Mouse (Mus musculus) MEL (cell line): ENCODE results near the gene Lrrc18. TPM values are rescaled to one million over a fixed set of nuclear protein-coding genes. Genes with fewer than 3 reads are reported as not detected.

Experiments used
- DNase-seq: peaks from one replicate; pipeline ENCODE4 v3.0.0; 2011; ENCODE audit warnings: low read depth, low spot score
- H3K27ac ChIP-seq: 2 replicates; pipeline ENCODE4 v1.5.1; 2012; ENCODE audit warnings: low read depth, mild to moderate bottlenecking, control low read depth, low read length, moderate library complexity; ENCODE audit not compliant: control insufficient read depth
- H3K27me3 ChIP-seq, 2 experiments: fragments of 150-350 bp in 1 of 2; sonication (generic) in 1 of 2; 2 replicates each; pipeline ENCODE4 v1.6.1; 2012; ENCODE audit warnings: low read length in 2 of 2, mild to moderate bottlenecking in 2 of 2, improper control_type of control experiment in 1 of 2, moderate library complexity in 1 of 2; ENCODE audit not compliant: insufficient read depth in 2 of 2, control insufficient read depth in 1 of 2
- H3K36me3 ChIP-seq, 2 experiments: 2 replicates each; pipeline ENCODE4 v1.6.1; 2012 to 2014; ENCODE audit warnings: low read length in 2 of 2, improper control_type of control experiment in 1 of 2, inconsistent platforms in 1 of 2, mild to moderate bottlenecking in 1 of 2; ENCODE audit not compliant: insufficient read depth in 2 of 2, control insufficient read depth in 1 of 2
- H3K4me1 ChIP-seq, 2 experiments: fragments of 150-350 bp in 1 of 2; sonication (generic) in 1 of 2; 2 replicates each; pipeline ENCODE4 v1.6.1; 2012; ENCODE audit warnings: low read length in 2 of 2, improper control_type of control experiment in 1 of 2, mild to moderate bottlenecking in 1 of 2; ENCODE audit not compliant: insufficient read depth in 2 of 2, control insufficient read depth in 1 of 2
- H3K4me3 ChIP-seq, 2 experiments: fragments of 150-350 bp in 1 of 2; sonication (generic) in 1 of 2; 2 replicates each; pipeline ENCODE4 v1.5.1; 2012; ENCODE audit warnings: low read depth in 2 of 2, low read length in 2 of 2, mild to moderate bottlenecking in 2 of 2, moderate library complexity in 2 of 2, control low read depth in 1 of 2, improper control_type of control experiment in 1 of 2; ENCODE audit not compliant: control insufficient read depth in 1 of 2, insufficient read depth in 1 of 2
- H3K79me2 ChIP-seq: 2 replicates; pipeline ENCODE4 v1.6.1; 2012; ENCODE audit warnings: mild to moderate bottlenecking, low read length, moderate library complexity; ENCODE audit not compliant: control insufficient read depth, poor library complexity, insufficient read depth
- H3K9ac ChIP-seq: 2 replicates; pipeline ENCODE4 v1.6.1; 2012; ENCODE audit warnings: low read depth, mild to moderate bottlenecking, control low read depth, low read length, moderate library complexity; ENCODE audit not compliant: control insufficient read depth, poor library complexity, severe bottlenecking
- H3K9me3 ChIP-seq: fragments of 150-350 bp; sonication (generic); replicated peaks from 2 replicates; pipeline ENCODE4 v1.6.1; 2012; ENCODE audit warnings: mild to moderate bottlenecking, low read length, improper control_type of control experiment, moderate library complexity; ENCODE audit not compliant: insufficient read depth
- BHLHE40 ChIP-seq: IDR thresholded peaks from 2 replicates; pipeline ENCODE4 v1.6.1; 2012; ENCODE audit warnings: low read depth, mild to moderate bottlenecking, inconsistent platforms, low read length, improper control_type of control experiment, borderline replicate concordance
- CHD1 ChIP-seq: IDR thresholded peaks from 2 replicates; pipeline ENCODE4 v1.6.1; 2012; ENCODE audit warnings: low read depth, mild to moderate bottlenecking, inconsistent platforms, low read length, improper control_type of control experiment
- CHD2 ChIP-seq: IDR thresholded peaks from 2 replicates; pipeline ENCODE4 v1.6.1; 2011; ENCODE audit warnings: low read length, improper control_type of control experiment
- CTCF ChIP-seq, 3 experiments: IDR thresholded peaks in 2 of 3; conservative IDR thresholded peaks in 1 of 3; 2 replicates each; pipeline ENCODE4 v1.5.1; 2011 to 2012; ENCODE audit warnings: low read length in 3 of 3, low read depth in 2 of 3, mild to moderate bottlenecking in 2 of 3, improper control_type of control experiment in 1 of 3, inconsistent platforms in 1 of 3, mixed read lengths in 1 of 3, moderate library complexity in 1 of 3; ENCODE audit not compliant: control insufficient read depth in 1 of 3, insufficient read depth in 1 of 3, poor library complexity in 1 of 3, severe bottlenecking in 1 of 3
- ELF1 ChIP-seq: IDR thresholded peaks from 2 replicates; pipeline ENCODE4 v1.6.1; 2014; ENCODE audit warnings: low read depth, mild to moderate bottlenecking, inconsistent platforms, low read length, improper control_type of control experiment, moderate library complexity
- GABPA ChIP-seq: IDR thresholded peaks from 2 replicates; pipeline ENCODE4 v1.6.1; 2012; ENCODE audit warnings: low read depth, mild to moderate bottlenecking, inconsistent platforms, low read length, improper control_type of control experiment, moderate library complexity
- HCFC1 ChIP-seq: IDR thresholded peaks from 2 replicates; pipeline ENCODE4 v1.6.1; 2012; ENCODE audit warnings: low read depth, mild to moderate bottlenecking, inconsistent platforms, low read length, improper control_type of control experiment, moderate library complexity
- KAT2A ChIP-seq: conservative IDR thresholded peaks from 2 replicates; pipeline ENCODE4 v1.6.1; 2012; ENCODE audit warnings: low read depth, low read length, improper control_type of control experiment, inconsistent platforms
- MAX ChIP-seq: IDR thresholded peaks from 2 replicates; pipeline ENCODE4 v1.6.1; 2011; ENCODE audit warnings: low read length, improper control_type of control experiment
- MAZ ChIP-seq: IDR thresholded peaks from 2 replicates; pipeline ENCODE4 v1.6.1; 2012; ENCODE audit warnings: low read depth, mild to moderate bottlenecking, inconsistent platforms, low read length, improper control_type of control experiment
- NRF1 ChIP-seq: IDR thresholded peaks from 2 replicates; pipeline ENCODE4 v1.6.1; 2014; ENCODE audit warnings: low read depth, mild to moderate bottlenecking, inconsistent platforms, low read length, improper control_type of control experiment, moderate library complexity; ENCODE audit not compliant: poor library complexity, insufficient read depth, severe bottlenecking
- POLR2AphosphoS5 ChIP-seq: IDR thresholded peaks from 2 replicates; pipeline ENCODE4 v1.6.1; 2012; ENCODE audit warnings: low read depth, borderline replicate concordance, mild to moderate bottlenecking, inconsistent platforms, low read length, moderate library complexity, mixed read lengths
- RAD21 ChIP-seq: IDR thresholded peaks from 2 replicates; pipeline ENCODE4 v1.6.1; 2011; ENCODE audit warnings: mild to moderate bottlenecking, low read depth, low read length, improper control_type of control experiment
- SIN3A ChIP-seq: IDR thresholded peaks from 2 replicates; pipeline ENCODE4 v1.6.1; 2012; ENCODE audit warnings: low read length, improper control_type of control experiment, inconsistent platforms
- SMC3 ChIP-seq: IDR thresholded peaks from 2 replicates; pipeline ENCODE4 v1.6.1; 2011; ENCODE audit warnings: low read depth, low read length, improper control_type of control experiment
- TBP ChIP-seq: IDR thresholded peaks from 2 replicates; pipeline ENCODE4 v1.8.0; 2011; ENCODE audit warnings: low read depth, low read length, improper control_type of control experiment
- USF1 ChIP-seq: IDR thresholded peaks from 2 replicates; pipeline ENCODE4 v1.6.1; 2014; ENCODE audit warnings: low read depth, mild to moderate bottlenecking, inconsistent platforms, low read length, improper control_type of control experiment, moderate library complexity
- ZC3H11A ChIP-seq: IDR thresholded peaks from 2 replicates; pipeline ENCODE4 v1.6.1; 2012; ENCODE audit warnings: low read depth, mild to moderate bottlenecking, inconsistent platforms, low read length, improper control_type of control experiment
- ZMIZ1 ChIP-seq: IDR thresholded peaks from 2 replicates; pipeline ENCODE4 v1.6.1; 2012; ENCODE audit warnings: low read depth, mild to moderate bottlenecking, inconsistent platforms, low read length, improper control_type of control experiment, moderate library complexity
- polyA plus RNA-seq, 2 experiments: library from polyadenylated mRNA; stranded (reverse) in 1 of 2; unstranded in 1 of 2; fragments of >175 nt in 1 of 2; fragments of >200 nt in 1 of 2; gene quantifications; 2 replicates each; pipeline versions ENCODE4 v1.2.1 to v1.2.4; 2012; ENCODE audit warnings: low replicate concordance in 2 of 2, low read depth in 1 of 2; ENCODE audit not compliant: insufficient read length in 2 of 2, insufficient read depth in 1 of 2, missing spikeins in 1 of 2
- total RNA-seq: library from RNA; depleted of rRNA; stranded (reverse); fragments of 300-350 nt; gene quantifications from 2 replicates; pipeline ENCODE4 v1.2.3, GENCODE M21; 2012

Gene Lrrc18
- total and polyA plus RNA-seq, 3 experiments: 0.03 TPM; not detected in 2

DNA sequence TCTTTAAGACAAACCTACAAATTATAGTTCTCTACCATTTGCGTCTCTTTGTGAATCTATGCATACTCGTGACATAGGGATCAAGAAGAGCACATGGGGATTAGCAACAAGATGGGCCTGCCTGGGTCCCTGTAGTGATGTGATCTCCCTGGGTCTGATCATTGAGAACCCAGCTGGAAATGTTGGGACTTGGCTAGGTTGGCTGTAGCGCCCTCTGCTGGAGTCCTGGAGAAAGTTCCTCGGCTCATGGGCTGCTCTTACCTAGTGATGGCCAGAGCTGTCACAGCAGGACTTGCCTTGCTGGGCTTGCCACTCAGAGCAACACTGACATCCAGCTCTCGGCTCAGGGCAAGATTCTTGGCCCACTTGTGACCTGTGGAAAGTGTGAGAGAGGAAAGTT, 30.7 kb upstream of the Lrrc18 start:
- DNase-seq: peak; percentile 63
- H3K36me3 ChIP-seq: no peaks in the 10 kb centered on the region
- H3K79me2 ChIP-seq: no peaks in the 10 kb centered on the region
- no peak overlapping the region for H3K9ac ChIP-seq
- no peaks in the 10 kb centered on the region for H3K27me3 ChIP-seq
- TF ChIP-seq USF1 (no peak), NRF1 (no peak), ZC3H11A (0 out of 2 replicates have a peak, but pooled peaks have one; percentile 20), SMC3 (peak; percentile 54), ELF1 (no peak), MAX (no peak), SIN3A (no peak), TBP (no peak), CTCF (IDR thresholded peaks at IDR 0.05 in 2 of 3, conservative IDR thresholded peaks at IDR 0.05 in 1 of 3; ENCODE audit: control insufficient read depth in 1 of 3, insufficient read depth in 1 of 3, low read depth in 2 of 3, low read length in 3 of 3, poor library complexity in 1 of 3, severe bottlenecking in 1 of 3) (peak; percentile 70 to 85 (median 77)), RAD21 (peak; percentile 44)
- H3K4me1 ChIP-seq: no peaks in the 10 kb centered on the region
- no peak overlapping the region for H3K4me3 ChIP-seq
- H3K9me3 ChIP-seq: no peaks in the 10 kb centered on the region
- no peak overlapping the region for H3K27ac ChIP-seq

DNA sequence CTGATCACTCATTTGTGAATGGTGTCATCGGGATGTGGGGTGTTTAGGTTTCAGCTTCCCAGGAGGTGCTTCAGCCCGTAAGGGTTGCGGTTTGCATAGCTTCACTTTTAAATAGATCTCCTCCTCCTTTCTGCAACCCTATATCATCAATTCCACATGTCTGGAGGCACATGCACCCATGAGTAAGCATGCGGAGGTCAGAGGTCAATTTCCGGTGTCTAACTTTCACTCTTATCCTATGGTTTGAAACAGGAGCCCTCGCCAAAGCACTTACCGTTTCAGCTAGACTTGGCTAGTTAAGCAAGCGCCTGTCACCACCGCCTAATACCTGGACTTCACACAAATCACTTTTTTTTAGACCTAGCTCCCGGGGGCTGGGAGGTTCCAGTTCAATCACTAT, 26.4 kb upstream of the Lrrc18 start:
- Histone ChIP-seq H3K4me3 (no peak overlapping the region), H3K79me2 (no peaks in the 10 kb centered on the region), H3K9me3 (no peaks in the 10 kb centered on the region)
- TF ChIP-seq MAZ (no peak), ZMIZ1 (no peak), CTCF (IDR thresholded peaks at IDR 0.05 in 2 of 3, conservative IDR thresholded peaks at IDR 0.05 in 1 of 3; ENCODE audit: control insufficient read depth in 1 of 3, insufficient read depth in 1 of 3, low read depth in 2 of 3, low read length in 3 of 3, poor library complexity in 1 of 3, severe bottlenecking in 1 of 3) (no peak), ELF1 (no peak), CHD1 (no peak), GABPA (no peak), HCFC1 (no peak), BHLHE40 (no peak), POLR2AphosphoS5 (no peak), KAT2A (no peak), TBP (no peak), CHD2 (no peak)
- TF ChIP-seq, all 39 proteins: peak for 0
- no peaks in the 10 kb centered on the region for H3K4me1 ChIP-seq
- H3K27me3 ChIP-seq: no peaks in the 10 kb centered on the region
- H3K27ac ChIP-seq: no peak overlapping the region
- H3K9ac ChIP-seq: no peak overlapping the region
- H3K36me3 ChIP-seq: no peaks in the 10 kb centered on the region
- DNase-seq: no peak
